ENCODE assay signal across 30 mouse cellular contexts in genomic region chr9:59696381-59696780, GRCm38 (mm10). TPM values are rescaled to one million over a fixed set of nuclear protein-coding genes. Genes with fewer than 3 reads are reported as not detected.
A peak's percentile ranks its signal among the peaks of the same experiment; 100 is the strongest.
DNase-seq lines count a peak whose midpoint lies in the region; ATAC-seq and TF ChIP-seq lines count a peak whose summit lies in the region.
"Had no signal": no experiment of that assay in that cellular context is flagged by ENCODE, and none has a peak within 500 bp of the region (broad histone marks: within the 10 kb centered on the region; RNA-seq: fewer than 3 reads in every experiment).

No protein-coding gene starts in this region.

- H3K4me1 ChIP-seq in embryonic facial prominence, embryonic 10.5 days = peaks cover 50% of the 10 kb centered on the region
- H3K4me1 ChIP-seq in lung, embryonic 14.5 days (ENCODE audit: insufficient read depth) = peaks cover 7% of the 10 kb centered on the region
- peaks cover 4% of the 10 kb centered on the region; the same call in 1 of the 2 replicates for H3K4me1 ChIP-seq in lung, postnatal 0 days (ENCODE audit: insufficient read depth, low read depth, low read length)
- peaks cover 3% of the 10 kb centered on the region; the same call in 1 of the 2 replicates for H3K4me1 ChIP-seq in cerebellum, adult 2 months (ENCODE audit: control insufficient read depth, insufficient read depth, low read length)

- ATAC-seq in lung, embryonic 14.5 days (ENCODE audit: insufficient read depth) = peak; percentile 41; the same call in 1 of the 2 replicates
- ATAC-seq in lung, postnatal 0 days = peak; percentile 71
- ATAC-seq: forebrain, embryonic 13.5 days; forebrain, embryonic 16.5 days; hindbrain, embryonic 16.5 days; Patski had no signal

- H3K4me2 ChIP-seq in lung, embryonic 14.5 days = no peak overlapping the region
- H3K4me2 ChIP-seq in lung, postnatal 0 days (replicated peaks; ENCODE audit: low read depth, low read length) = no peak overlapping the region
- H3K4me2 ChIP-seq: embryonic facial prominence, embryonic 13.5 days; forebrain, embryonic 13.5 days; heart, embryonic 12.5 days; heart, embryonic 15.5 days; hindbrain, embryonic 13.5 days had no signal

- intact Hi-C loops in left cerebral cortex, postnatal 25 days (cut with DNase I) = no loop called here

- no peaks in the 10 kb centered on the region for H3K9me3 ChIP-seq in embryonic facial prominence, embryonic 10.5 days
- H3K9me3 ChIP-seq in lung, embryonic 14.5 days (ENCODE audit: low read depth, low read length) = no peaks in the 10 kb centered on the region
- H3K9me3 ChIP-seq in lung, postnatal 0 days (ENCODE audit: low read length) = no peaks in the 10 kb centered on the region
- H3K9me3 ChIP-seq: embryonic facial prominence, embryonic 13.5 days; forebrain, embryonic 13.5 days; G1E; heart, embryonic 12.5 days; heart, embryonic 15.5 days; hindbrain, embryonic 10.5 days; hindbrain, embryonic 13.5 days had no signal

- no peaks in the 10 kb centered on the region for H3K36me3 ChIP-seq in embryonic facial prominence, embryonic 10.5 days (replicated peaks)
- no peaks in the 10 kb centered on the region for H3K36me3 ChIP-seq in lung, embryonic 14.5 days (ENCODE audit: insufficient read depth)
- no peaks in the 10 kb centered on the region for H3K36me3 ChIP-seq in lung, postnatal 0 days (ENCODE audit: insufficient read depth, low read length)
- H3K36me3 ChIP-seq: embryonic facial prominence, embryonic 13.5 days; G1E; heart, embryonic 12.5 days; heart, embryonic 15.5 days; hindbrain, embryonic 10.5 days; hindbrain, embryonic 13.5 days had no signal

- no peak for TF ChIP-seq CTCF in lung, embryonic 14.5 days (IDR thresholded peaks at IDR 0.05; ENCODE audit: low read depth)
- no peak for TF ChIP-seq CTCF in lung, postnatal 0 days (IDR thresholded peaks at IDR 0.05)
- TF ChIP-seq CTCF in cerebellum, adult 2 months (IDR thresholded peaks at IDR 0.05; ENCODE audit: borderline replicate concordance, insufficient read depth, low read depth, low read length) = no peak

- peak; percentile 100 for TF ChIP-seq EP300 in lung, postnatal 0 days (IDR thresholded peaks at IDR 0.05)

- H3K27me3 ChIP-seq in embryonic facial prominence, embryonic 10.5 days (replicated peaks; ENCODE audit: low read depth, poor library complexity, severe bottlenecking) = peaks cover 13% of the 10 kb centered on the region
- H3K27me3 ChIP-seq in lung, embryonic 14.5 days (ENCODE audit: insufficient read depth, low read length) = no peaks in the 10 kb centered on the region
- no peaks in the 10 kb centered on the region for H3K27me3 ChIP-seq in lung, postnatal 0 days (replicated peaks; ENCODE audit: insufficient read depth, low read length)
- H3K27me3 ChIP-seq in cerebellum, adult 2 months (ENCODE audit: control insufficient read depth, insufficient read depth, low read length) = no peaks in the 10 kb centered on the region
- H3K27me3 ChIP-seq: embryonic facial prominence, embryonic 13.5 days; heart, embryonic 15.5 days; hindbrain, embryonic 13.5 days; Patski had no signal

- DNase-seq in embryonic facial prominence, embryonic 10.5 days (ENCODE audit: low spot score) = no peak
- peak; percentile 36 for DNase-seq in lung, embryonic 14.5 days
- peak; percentile 94 for DNase-seq in lung, postnatal 0 days (ENCODE audit: low spot score)
- peak; percentile 89 for DNase-seq in lung, postnatal 36 days
- no peak for DNase-seq in left cerebral cortex, postnatal 25 days (ENCODE audit: low spot score in 2 of 2)
- no peak for DNase-seq in layer of hippocampus, postnatal 14 days (ENCODE audit: low spot score in 2 of 2)
- no peak for DNase-seq in cerebellum, adult 2 months
- DNase-seq: adrenal gland, postnatal 10 days; adrenal gland, postnatal 36 days; B cell, adult 2 months; cerebellum, adult 18-20 months; cerebellum, adult 9-11 months; cerebellum, postnatal 25 days; gastrocnemius, postnatal 25 days; heart, adult 18-20 months; heart, postnatal 10 days; heart, postnatal 36 days had no signal

- TF ChIP-seq POLR2A in cerebellum, adult 2 months (IDR thresholded peaks at IDR 0.05; ENCODE audit: borderline replicate concordance, insufficient read depth, low read length) = no peak

- 0 out of 2 replicates have a peak overlapping the region, but pooled peaks have one; percentile 14 for H3K27ac ChIP-seq in embryonic facial prominence, embryonic 10.5 days (replicated peaks)
- no peak overlapping the region for H3K27ac ChIP-seq in lung, embryonic 14.5 days (ENCODE audit: low read depth)
- H3K27ac ChIP-seq in lung, postnatal 0 days (ENCODE audit: low read length) = peak overlapping the region; percentile 91
- no peak overlapping the region for H3K27ac ChIP-seq in cerebellum, adult 2 months (ENCODE audit: insufficient read depth, low read length)
- H3K27ac ChIP-seq: embryonic facial prominence, embryonic 13.5 days; forebrain, embryonic 13.5 days; heart, embryonic 15.5 days; hindbrain, embryonic 10.5 days; hindbrain, embryonic 13.5 days had no signal

- no peak overlapping the region for H3K4me3 ChIP-seq in embryonic facial prominence, embryonic 10.5 days
- H3K4me3 ChIP-seq in lung, embryonic 14.5 days (ENCODE audit: low read depth, low read length) = no peak overlapping the region
- H3K4me3 ChIP-seq in lung, postnatal 0 days (ENCODE audit: low read depth, low read length) = no peak overlapping the region
- no peak overlapping the region for H3K4me3 ChIP-seq in cerebellum, adult 2 months (replicated peaks; ENCODE audit: insufficient read depth, low read depth, low read length)
- H3K4me3 ChIP-seq: embryonic facial prominence, embryonic 13.5 days; erythroblast, embryonic 14.5 days; forebrain, embryonic 13.5 days; heart, embryonic 12.5 days; heart, embryonic 15.5 days; hindbrain, embryonic 10.5 days; hindbrain, embryonic 13.5 days had no signal

- no peak overlapping the region for H3K9ac ChIP-seq in lung, embryonic 14.5 days
- H3K9ac ChIP-seq in lung, postnatal 0 days (replicated peaks; ENCODE audit: low read depth) = no peak overlapping the region
- H3K9ac ChIP-seq: embryonic facial prominence, embryonic 13.5 days; forebrain, embryonic 13.5 days; heart, embryonic 12.5 days; heart, embryonic 15.5 days; hindbrain, embryonic 13.5 days had no signal

- 82% methylated on average over 3 of the region's 3 CpGs for WGBS in embryonic facial prominence, embryonic 10.5 days
- WGBS in lung, embryonic 14.5 days = 61% methylated on average over 3 of the region's 3 CpGs
- 50% methylated on average over 3 of the region's 3 CpGs for WGBS in lung, postnatal 0 days
- 86% methylated on average over 3 of the region's 3 CpGs for WGBS in cerebellum, adult 2 months

RNA-seq across cellular contexts. Expression of gene Gramd2, which starts 16.4 kb away (rescaled TPM):
- 0.24 and 0.64 TPM in 2 replicates for polyA plus RNA-seq in embryonic facial prominence, embryonic 10.5 days (2016; fragmentation: Nextera tagmentation; extraction: Ambion mirVana)
- polyA plus RNA-seq in lung, embryonic 14.5 days (2014; fragmentation: Nextera tagmentation; extraction: Ambion mirVana) = 3.1 and 4.6 TPM in 2 replicates
- polyA plus RNA-seq in lung, postnatal 0 days (2015; fragmentation: Nextera tagmentation; extraction: Ambion mirVana) = 68.0 and 95.2 TPM in 2 replicates
- 10 to 100 TPM in 1 of 2 experiments, 1 to 10 TPM in 1; 9.9 to 10.7 TPM for total RNA-seq in left cerebral cortex, postnatal 25 days (2021)
- 1 to 10 TPM; 6.9 to 7.4 TPM for total RNA-seq in layer of hippocampus, postnatal 14 days (2021)
- polyA plus RNA-seq in cerebellum, adult 2 months (2012; rRNA removed) = 2.6 and 3.0 TPM in 2 replicates
- total RNA-seq: CH12.LX; common myeloid progenitor, adult 5-6 weeks; G1E; heart, postnatal 36 days had no signal
- polyA plus RNA-seq: erythroblast, embryonic 14.5 days; G1E had no signal

RNA-seq across cellular contexts. Expression of gene Pkm, which starts 40.2 kb away (rescaled TPM):
- polyA plus RNA-seq in embryonic facial prominence, embryonic 10.5 days (2016; fragmentation: Nextera tagmentation; extraction: Ambion mirVana) = 2,716 and 3,081 TPM in 2 replicates
- 1,391 and 1,486 TPM in 2 replicates for polyA plus RNA-seq in lung, embryonic 14.5 days (2014; fragmentation: Nextera tagmentation; extraction: Ambion mirVana)
- 318 and 331 TPM in 2 replicates for polyA plus RNA-seq in lung, postnatal 0 days (2015; fragmentation: Nextera tagmentation; extraction: Ambion mirVana)
- total RNA-seq in left cerebral cortex, postnatal 25 days (2021) = 1,000 to 10,000 TPM; 1,173 to 1,205 TPM
- total RNA-seq in layer of hippocampus, postnatal 14 days (2021) = 100 to 1,000 TPM; 944 to 962 TPM
- 2,306 and 2,370 TPM in 2 replicates for polyA plus RNA-seq in cerebellum, adult 2 months (2012; rRNA removed)

RNA-seq across cellular contexts. Expression of gene Senp8, which starts 54.1 kb away (rescaled TPM):
- 15.6 and 17.4 TPM in 2 replicates for polyA plus RNA-seq in embryonic facial prominence, embryonic 10.5 days (2016; fragmentation: Nextera tagmentation; extraction: Ambion mirVana)
- 11.0 and 11.4 TPM in 2 replicates for polyA plus RNA-seq in lung, embryonic 14.5 days (2014; fragmentation: Nextera tagmentation; extraction: Ambion mirVana)
- 3.4 and 3.6 TPM in 2 replicates for polyA plus RNA-seq in lung, postnatal 0 days (2015; fragmentation: Nextera tagmentation; extraction: Ambion mirVana)
- 1 to 10 TPM; 8.8 to 8.9 TPM for total RNA-seq in left cerebral cortex, postnatal 25 days (2021)
- total RNA-seq in layer of hippocampus, postnatal 14 days (2021) = 1 to 10 TPM; 6.3 to 8.7 TPM
- polyA plus RNA-seq in cerebellum, adult 2 months (2012; rRNA removed) = 6.1 TPM in 2 replicates

RNA-seq across cellular contexts. Expression of gene Myo9a, which starts 54.3 kb away (rescaled TPM):
- 10.1 and 11.1 TPM in 2 replicates for polyA plus RNA-seq in embryonic facial prominence, embryonic 10.5 days (2016; fragmentation: Nextera tagmentation; extraction: Ambion mirVana)
- 17.6 and 18.8 TPM in 2 replicates for polyA plus RNA-seq in lung, embryonic 14.5 days (2014; fragmentation: Nextera tagmentation; extraction: Ambion mirVana)
- 8.1 and 11.5 TPM in 2 replicates for polyA plus RNA-seq in lung, postnatal 0 days (2015; fragmentation: Nextera tagmentation; extraction: Ambion mirVana)
- 10 to 100 TPM; 71.6 to 73.8 TPM for total RNA-seq in left cerebral cortex, postnatal 25 days (2021)
- total RNA-seq in layer of hippocampus, postnatal 14 days (2021) = 10 to 100 TPM; 61.0 to 65.7 TPM
- 21.0 and 21.2 TPM in 2 replicates for polyA plus RNA-seq in cerebellum, adult 2 months (2012; rRNA removed)

Comparison
In these comparisons a context has a peak if more than half of its experiments do, and no peak if none do; other contexts are left out.
1. H3K27ac ChIP-seq: peak in embryonic facial prominence, embryonic 10.5 days (single experiment) and lung, postnatal 0 days (single experiment); none in lung, embryonic 14.5 days (single experiment) and cerebellum, adult 2 months (single experiment).
2. RNA of gene Gramd2, which starts 16.4 kb away (polyA plus RNA-seq): 68.0 to 95.2 TPM in lung, postnatal 0 days; 3.1 to 4.6 TPM in lung, embryonic 14.5 days, 2.6 to 3.0 TPM in cerebellum, adult 2 months and 0.24 to 0.64 TPM in embryonic facial prominence, embryonic 10.5 days; every median in the first group is over 10 times any median in the second.
3. DNase-seq: peak in lung, embryonic 14.5 days (single experiment), lung, postnatal 0 days (single experiment) and lung, postnatal 36 days (single experiment); none in embryonic facial prominence, embryonic 10.5 days (single experiment), left cerebral cortex, postnatal 25 days (0 of 2), layer of hippocampus, postnatal 14 days (0 of 2) and cerebellum, adult 2 months (0 of 2).